Mouse (Mus musculus) telencephalon, adult 2 months (tissue): ENCODE results near the gene Rfx5.

Source experiments
- DNase-seq: peaks from one replicate; pipeline ENCODE4 v3.0.0-alpha.2; 2011; ENCODE audit warnings: low read depth, low spot score

Rfx5 gene

GRCm38 (mm10) chr3:94989159-94989761 lies 35.4 kb downstream of the Rfx5 start:
- DNase-seq, result no peak

GRCm38 (mm10) chr3:94996946-94997345 lies 43.1 kb downstream of the Rfx5 start:
- DNase-seq, result no peak

- DNase-seq, result no peak
These were observed 48.7 kb downstream of the Rfx5 start for GRCm38 (mm10) chr3:95002569-95002968.

GRCm38 (mm10) chr3:95003273-95003672 lies 49.4 kb downstream of the Rfx5 start:
- no peak for DNase-seq

GRCm38 (mm10) chr3:95005651-95006050 lies 51.8 kb downstream of the Rfx5 start:
- DNase-seq, result no peak

GRCm38 (mm10) chr3:95007706-95008105 lies 53.8 kb downstream of the Rfx5 start:
- DNase-seq, result no peak

GRCm38 (mm10) chr3:95010396-95010795 lies 56.5 kb downstream of the Rfx5 start:
- no peak for DNase-seq
